Mouse (Mus musculus) hindbrain, postnatal 0 days (tissue): ENCODE results near the gene Rsph4a. TPM values are rescaled to one million over a fixed set of nuclear protein-coding genes. Genes with fewer than 3 reads are reported as not detected.

Source experiments
- ATAC-seq: fragments of 200-750 bp; cut with Nextera tagmentation; 2 replicates; pipeline ENCODE4 v1.8.0; 2017; ENCODE audit warnings: mild to moderate bottlenecking, moderate TSS enrichment, moderate library complexity
- DNase-seq: peaks from one replicate; pipeline ENCODE4 v3.0.0-alpha.2; 2015; ENCODE audit warnings: low spot score
- H3K27ac ChIP-seq: fragments of 300-500 bp; sonication (generic); 2 replicates; pipeline ENCODE4 v1.5.1; 2014; ENCODE audit warnings: mild to moderate bottlenecking
- H3K27me3 ChIP-seq: fragments of 300-500 bp; sonication (generic); 2 replicates; pipeline ENCODE4 v1.6.1; 2014; ENCODE audit warnings: low read length, mixed read lengths; ENCODE audit not compliant: insufficient read depth
- H3K36me3 ChIP-seq: fragments of 300-500 bp; sonication (generic); 2 replicates; pipeline ENCODE4 v1.6.1; 2014; ENCODE audit warnings: low read length, mixed read lengths; ENCODE audit not compliant: insufficient read depth
- H3K4me1 ChIP-seq: fragments of 300-500 bp; sonication (generic); 2 replicates; pipeline ENCODE4 v1.6.1; 2014; ENCODE audit warnings: antibody characterized with exemption, low read length, mixed read lengths; ENCODE audit not compliant: insufficient read depth
- H3K4me2 ChIP-seq: fragments of 300-500 bp; sonication (generic); 2 replicates; pipeline ENCODE4 v1.6.1; 2014; ENCODE audit warnings: low read depth, mild to moderate bottlenecking, low read length, moderate library complexity, mixed read lengths
- H3K4me3 ChIP-seq: fragments of 300-500 bp; sonication (generic); 2 replicates; pipeline ENCODE4 v1.5.1; 2014; ENCODE audit warnings: low read length
- H3K9ac ChIP-seq: fragments of 300-500 bp; sonication (generic); replicated peaks from 2 replicates; pipeline ENCODE4 v1.6.1; 2014; ENCODE audit warnings: mild to moderate bottlenecking, low read length, moderate library complexity, mixed read lengths
- H3K9me3 ChIP-seq: fragments of 300-500 bp; sonication (generic); 2 replicates; pipeline ENCODE4 v1.6.1; 2016; ENCODE audit warnings: low read length, mixed read lengths
- CTCF ChIP-seq: IDR thresholded peaks from 2 replicates; pipeline ENCODE4 v1.5.1; 2016; ENCODE audit warnings: antibody characterized with exemption, control low read depth, low read depth
- WGBS: fragments of 180-500 bp; shearing (Covaris S2); extraction: QIAGEN DNeasy Blood & Tissue Kit; methylation state at CpG from one replicate; pipeline ENCODE4 v1.1.7; 2014; 5-methylcytosine and 5-hydroxymethylcytosine counted together
- polyA plus RNA-seq: library from polyadenylated mRNA; unstranded; fragments of >200 nt; fragmentation: Nextera tagmentation; extraction: Ambion mirVana; gene quantifications from 2 replicates; pipeline ENCODE4 v1.2.1, GENCODE M21; 2015
- total RNA-seq: library from RNA; depleted of rRNA; stranded (reverse); fragments of >200 nt; gene quantifications from 2 replicates; pipeline ENCODE4 v1.2.3, GENCODE M21; 2014; rRNA removed

Gene Rsph4a
- total and polyA plus RNA-seq, 2 experiments from 2014 or later = 1.4 to 2.2 TPM

DNA sequence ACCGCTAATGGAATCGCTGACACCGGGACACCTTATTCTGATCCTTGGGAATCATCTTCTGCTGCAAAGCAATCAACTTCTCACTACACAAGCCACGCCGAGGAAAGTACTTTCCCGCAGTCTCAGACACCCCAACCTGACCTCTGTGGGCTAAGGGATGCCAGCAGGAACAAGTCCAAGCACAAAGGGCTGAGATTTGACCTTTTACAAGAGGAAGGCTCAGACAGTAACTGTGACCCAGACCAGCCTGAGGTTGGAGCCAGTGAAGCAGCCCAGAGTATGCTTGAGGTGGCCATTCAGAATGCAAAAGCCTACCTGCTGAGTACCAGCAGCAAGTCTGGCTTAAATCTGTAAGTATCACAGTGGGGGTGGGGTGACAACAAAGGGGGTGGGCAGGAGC is 578 bp downstream of the Rsph4a start:
- Histone ChIP-seq H3K4me1 (no peaks in the 10 kb centered on the region), H3K9me3 (no peaks in the 10 kb centered on the region), H3K36me3 (no peaks in the 10 kb centered on the region), H3K9ac (peak overlapping the region; percentile 38; the same call in 1 of the 2 replicates), H3K27me3 (no peaks in the 10 kb centered on the region), H3K4me2 (peak overlapping the region; percentile 82), H3K4me3 (peak overlapping the region; percentile 49), H3K27ac (no peak overlapping the region)
- ATAC-seq (peak; percentile 27; the same call in 1 of the 2 replicates), DNase-seq (no peak)
- under 1% methylated on average over 6 of the region's 6 CpGs for WGBS
- no peak for TF ChIP-seq CTCF

GRCm38 (mm10) chr10:33940702-33941101 is 35.8 kb downstream of the Rsph4a start:
- H3K4me2 ChIP-seq = no peak overlapping the region
- H3K9me3 ChIP-seq = no peaks in the 10 kb centered on the region
- H3K4me3 ChIP-seq = no peak overlapping the region
- no peak for ATAC-seq
- H3K36me3 ChIP-seq = peaks cover 21% of the 10 kb centered on the region; the same call in 1 of the 2 replicates
- TF ChIP-seq CTCF = no peak
- no peaks in the 10 kb centered on the region for H3K4me1 ChIP-seq
- H3K27me3 ChIP-seq = no peaks in the 10 kb centered on the region
- no peak overlapping the region for H3K27ac ChIP-seq
- no peak overlapping the region for H3K9ac ChIP-seq
- DNase-seq = no peak

DNA sequence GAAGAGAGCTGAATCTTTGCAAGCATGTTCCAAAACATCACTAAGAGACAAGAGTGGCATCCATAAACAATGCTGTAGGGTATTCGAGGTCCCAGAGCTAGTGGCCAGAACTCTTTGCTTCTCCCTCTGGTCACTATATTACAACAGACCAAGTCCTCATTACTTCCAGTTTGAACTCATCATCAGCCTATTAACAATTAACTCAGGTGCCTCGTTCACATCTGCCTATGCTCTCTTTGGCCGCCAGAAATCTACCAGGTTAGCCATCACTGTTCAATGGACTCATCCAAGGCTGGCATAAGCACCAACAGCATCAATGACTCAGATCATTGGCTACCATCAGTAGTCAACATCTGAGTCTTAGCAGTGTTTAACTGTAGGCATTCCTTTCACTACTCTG is 40.5 kb downstream of the Rsph4a start:
- WGBS = 88% methylated on average over 3 of the region's 3 CpGs
- no peak for DNase-seq
- TF ChIP-seq CTCF = no peak
- H3K9ac ChIP-seq = no peak overlapping the region
- ATAC-seq = no peak
- H3K27ac ChIP-seq = no peak overlapping the region
- no peak overlapping the region for H3K4me3 ChIP-seq
- H3K4me1 ChIP-seq = peaks cover 6% of the 10 kb centered on the region
- peaks cover 19% of the 10 kb centered on the region; the same call in 1 of the 2 replicates for H3K36me3 ChIP-seq
- H3K4me2 ChIP-seq = no peak overlapping the region
- no peaks in the 10 kb centered on the region for H3K27me3 ChIP-seq
- H3K9me3 ChIP-seq = no peaks in the 10 kb centered on the region

DNA sequence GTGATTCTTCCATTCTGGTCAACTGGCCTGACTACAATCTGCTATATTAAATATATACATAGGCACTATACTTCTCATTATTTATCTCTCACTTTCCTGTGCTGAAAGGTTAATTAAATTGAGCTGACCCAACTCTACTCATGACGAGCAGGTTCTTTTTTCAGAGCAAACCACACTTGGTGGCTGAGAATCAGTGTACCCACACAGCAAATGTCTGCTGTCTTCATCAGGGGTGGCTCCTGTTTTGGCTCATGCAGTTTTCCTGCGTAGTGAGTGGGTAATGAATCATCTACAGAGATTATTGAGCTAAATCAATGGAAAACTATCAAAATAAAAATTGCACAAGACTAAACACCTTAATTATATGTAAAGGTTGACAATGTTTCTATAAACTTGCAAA is 41.4 kb downstream of the Rsph4a start:
- TF ChIP-seq CTCF = no peak
- DNase-seq = no peak
- peaks cover 19% of the 10 kb centered on the region; the same call in 1 of the 2 replicates for H3K36me3 ChIP-seq
- no peak overlapping the region for H3K9ac ChIP-seq
- ATAC-seq = no peak
- peaks cover 6% of the 10 kb centered on the region for H3K4me1 ChIP-seq
- H3K27ac ChIP-seq = no peak overlapping the region
- 86% methylated on average over 2 of the region's 2 CpGs for WGBS
- H3K9me3 ChIP-seq = no peaks in the 10 kb centered on the region
- no peaks in the 10 kb centered on the region for H3K27me3 ChIP-seq
- no peak overlapping the region for H3K4me2 ChIP-seq
- no peak overlapping the region for H3K4me3 ChIP-seq

- H3K27me3 ChIP-seq = no peaks in the 10 kb centered on the region
- peak within 1 kb of the TSS; percentile 83 for H3K4me2 ChIP-seq
- peaks cover 6% of the 10 kb centered on the region for H3K4me1 ChIP-seq
- no peaks in the 10 kb centered on the region for H3K9me3 ChIP-seq
- peak; percentile 91 for DNase-seq
- peak; percentile 98 for ATAC-seq
- peak within 1 kb of the TSS; percentile 89 for H3K9ac ChIP-seq
- peak within 1 kb of the TSS; percentile 82 for H3K27ac ChIP-seq
- H3K36me3 ChIP-seq = 0 out of 2 replicates have a peak, but pooled peaks cover 3% of the 10 kb centered on the region
- no peak for TF ChIP-seq CTCF
- 2% methylated on average over 42 of the region's 42 CpGs for WGBS
- H3K4me3 ChIP-seq = peak within 1 kb of the TSS; percentile 83
Measured at GRCm38 (mm10) chr10:33950803-33951583, 46.1 kb downstream of the Rsph4a start, which contains the start of gene Zup1. Gene Zup1 (minus strand): TSS chr10:33951269.

- Histone ChIP-seq H3K27ac (no peak overlapping the region), H3K4me2 (no peak overlapping the region), H3K9me3 (no peaks in the 10 kb centered on the region), H3K4me3 (no peak overlapping the region), H3K4me1 (peaks cover 6% of the 10 kb centered on the region), H3K36me3 (0 out of 2 replicates have a peak, but pooled peaks cover 3% of the 10 kb centered on the region), H3K9ac (no peak overlapping the region), H3K27me3 (no peaks in the 10 kb centered on the region)
- 77% methylated on average over 3 of the region's 3 CpGs for WGBS
- no peak for DNase-seq
- ATAC-seq = no peak
- TF ChIP-seq CTCF = no peak
Measured at GRCm38 (mm10) chr10:33952509-33952908, 47.6 kb downstream of the Rsph4a start.

Other genes starting within 250 kb of the Rsph4a start
- gene Sult3a2, start 118.4 kb upstream of the Rsph4a start, total RNA-seq = not detected in 2 replicates
- not detected in 2 replicates for gene Sult3a2, start 118.4 kb upstream of the Rsph4a start, polyA plus RNA-seq
- gene Sult3a1, start 47.4 kb upstream of the Rsph4a start, total RNA-seq = not detected in 2 replicates
- 0.14 TPM in 1 of 2 replicates, not detected in the other for gene Sult3a1, start 47.4 kb upstream of the Rsph4a start, polyA plus RNA-seq
- 11.1 and 13.9 TPM in 2 replicates for gene Zup1, start 46.2 kb downstream of the Rsph4a start, total RNA-seq
- 11.1 and 12.9 TPM in 2 replicates for gene Zup1, start 46.2 kb downstream of the Rsph4a start, polyA plus RNA-seq
- 110 TPM in 2 replicates for gene Rwdd1, start 114.5 kb downstream of the Rsph4a start, total RNA-seq
- gene Rwdd1, start 114.5 kb downstream of the Rsph4a start, polyA plus RNA-seq = 169 and 177 TPM in 2 replicates
- not detected in 2 replicates for gene Trappc3l, start 132.5 kb downstream of the Rsph4a start, total RNA-seq
- not detected in 2 replicates for gene Trappc3l, start 132.5 kb downstream of the Rsph4a start, polyA plus RNA-seq
- gene Calhm4, start 139.2 kb downstream of the Rsph4a start, total RNA-seq = not detected in 2 replicates
- gene Calhm4, start 139.2 kb downstream of the Rsph4a start, polyA plus RNA-seq = not detected in 2 replicates
- 0.72 and 0.94 TPM in 2 replicates for gene Calhm5, start 191.4 kb downstream of the Rsph4a start, total RNA-seq
- gene Calhm5, start 191.4 kb downstream of the Rsph4a start, polyA plus RNA-seq = 0.72 and 0.79 TPM in 2 replicates
- gene Calhm6, start 222.9 kb downstream of the Rsph4a start, total RNA-seq = 0.16 and 2.6 TPM in 2 replicates
- gene Calhm6, start 222.9 kb downstream of the Rsph4a start, polyA plus RNA-seq = 1.1 and 1.5 TPM in 2 replicates